Mouse (Mus musculus) cerebellum, adult 18-20 months (tissue): ENCODE data around the gene Fam172a.
A peak's percentile ranks its signal among the peaks of the same experiment; 100 is the strongest.

Experiments used
- DNase-seq, 2 experiments: peaks; one replicate each; pipeline ENCODE4 v3.0.0; 2021

Gene Fam172a

GRCm38 (mm10) chr13:77976248-77976647 is 274.4 kb downstream of the Fam172a start:
- no peak for DNase-seq

GRCm38 (mm10) chr13:77977121-77977520 is 275.3 kb downstream of the Fam172a start:
- DNase-seq = no peak

- peak; percentile 59 to 62 for DNase-seq
Observed at GRCm38 (mm10) chr13:77982105-77982851, 280.4 kb downstream of the Fam172a start.

GRCm38 (mm10) chr13:77982852-77983202 is 281.0 kb downstream of the Fam172a start:
- DNase-seq = no peak

GRCm38 (mm10) chr13:77991189-77991886 is 289.5 kb downstream of the Fam172a start:
- no peak for DNase-seq

GRCm38 (mm10) chr13:78004649-78005048 is 302.8 kb downstream of the Fam172a start:
- no peak for DNase-seq

- DNase-seq = no peak
Observed at GRCm38 (mm10) chr13:78005344-78005743, 303.5 kb downstream of the Fam172a start.

- no peak for DNase-seq
Observed at GRCm38 (mm10) chr13:78010176-78010575, 308.3 kb downstream of the Fam172a start.

- peak; percentile 15 to 23 for DNase-seq
Observed at GRCm38 (mm10) chr13:78024683-78025294, 323.0 kb downstream of the Fam172a start, which contains the start of gene Pou5f2. Gene Pou5f2 (plus strand): TSS chr13:78024902.

GRCm38 (mm10) chr13:78032821-78033220 is 331.0 kb downstream of the Fam172a start:
- DNase-seq = no peak

GRCm38 (mm10) chr13:78037203-78037602 is 335.4 kb downstream of the Fam172a start:
- no peak for DNase-seq

GRCm38 (mm10) chr13:78043203-78043602 is 341.4 kb downstream of the Fam172a start:
- no peak for DNase-seq

GRCm38 (mm10) chr13:78045116-78045515 is 343.3 kb downstream of the Fam172a start:
- no peak for DNase-seq

- no peak for DNase-seq
Observed at GRCm38 (mm10) chr13:78087751-78088150, 385.9 kb downstream of the Fam172a start.

GRCm38 (mm10) chr13:78090701-78091100 is 388.9 kb downstream of the Fam172a start:
- DNase-seq = no peak

GRCm38 (mm10) chr13:78091949-78092348 is 390.1 kb downstream of the Fam172a start:
- DNase-seq = no peak

GRCm38 (mm10) chr13:78094352-78094751 is 392.5 kb downstream of the Fam172a start:
- no peak for DNase-seq

GRCm38 (mm10) chr13:78095071-78095973 is 393.5 kb downstream of the Fam172a start:
- DNase-seq = no peak

GRCm38 (mm10) chr13:78098858-78099445 is 397.1 kb downstream of the Fam172a start:
- no peak for DNase-seq

- DNase-seq = no peak
Observed at GRCm38 (mm10) chr13:78099746-78100530, 398.1 kb downstream of the Fam172a start.

- DNase-seq = no peak
Observed at GRCm38 (mm10) chr13:78100664-78101063, 398.8 kb downstream of the Fam172a start.

GRCm38 (mm10) chr13:78102337-78102736 is 400.5 kb downstream of the Fam172a start:
- DNase-seq = no peak
